Mouse (Mus musculus): ENCODE results near the gene Hmga1. TPM values are rescaled to one million over a fixed set of nuclear protein-coding genes. Genes with fewer than 3 reads are reported as not detected.
A peak's percentile ranks its signal among the peaks of the same experiment; 100 is the strongest.

Gene Hmga1
- total RNA-seq, 2 experiments from 2014 or later, result 33.6 to 35.7 TPM

DNA sequence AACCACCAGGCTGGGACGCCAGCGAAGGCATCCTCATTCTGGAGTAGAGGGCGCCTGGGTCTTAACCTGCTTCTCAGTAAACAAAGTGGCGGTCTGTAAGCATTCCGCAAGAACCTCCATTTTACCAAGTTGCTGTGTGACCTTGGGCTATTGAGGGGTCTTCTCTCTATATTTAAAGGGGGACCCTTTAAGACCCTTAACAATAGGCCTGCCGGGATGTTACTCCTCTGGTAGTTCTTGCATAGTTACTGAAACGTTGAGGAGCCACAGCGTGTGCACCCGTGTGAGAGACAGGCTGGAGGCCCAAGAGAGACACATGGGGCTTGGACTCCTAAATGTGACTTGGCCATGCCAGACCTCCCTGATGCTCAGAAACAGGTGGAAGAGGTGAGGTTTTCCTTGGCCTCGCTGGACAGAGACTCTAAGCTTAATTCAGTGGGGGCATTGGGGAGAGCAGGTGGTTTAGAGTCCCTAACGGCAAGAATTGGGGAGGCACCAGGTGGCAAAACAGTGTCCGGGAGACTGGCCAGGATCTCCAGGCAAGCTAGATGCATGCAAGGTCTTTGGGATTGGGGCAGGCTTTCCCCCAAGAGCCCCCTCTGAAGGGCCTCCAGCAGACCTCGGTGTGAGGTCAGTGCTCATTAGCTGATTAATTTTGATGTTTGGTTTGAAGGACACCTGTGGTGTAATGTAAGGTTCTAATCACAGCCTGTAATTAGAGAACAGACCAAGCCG lies 1.8 kb downstream of the Hmga1 start:
- DNase-seq (ENCODE audit: extremely low spot score in 1 of 2, low spot score in 1 of 2), result no peak

DNA sequence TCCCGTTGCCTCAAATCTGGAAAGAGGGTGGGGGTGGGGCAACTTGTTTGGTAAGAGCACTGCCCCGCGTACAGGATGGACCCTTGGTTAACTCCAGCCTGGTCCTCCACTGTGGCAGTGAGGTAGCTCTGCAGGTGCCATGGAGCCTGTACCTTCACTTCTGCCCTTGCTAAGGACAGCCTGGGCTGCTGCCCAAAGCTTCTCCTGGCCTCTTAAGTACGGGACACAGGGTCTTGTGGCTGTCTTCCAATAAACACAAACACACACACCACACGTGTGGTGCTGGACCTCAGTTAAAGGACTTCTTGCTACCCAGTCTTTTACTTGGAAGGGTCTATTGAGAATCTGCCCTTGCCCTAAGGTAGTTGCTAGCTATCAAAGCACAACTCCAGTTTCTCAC lies 2.5 kb downstream of the Hmga1 start:
- DNase-seq (ENCODE audit: extremely low spot score in 1 of 2, low spot score in 1 of 2), result no peak

DNA sequence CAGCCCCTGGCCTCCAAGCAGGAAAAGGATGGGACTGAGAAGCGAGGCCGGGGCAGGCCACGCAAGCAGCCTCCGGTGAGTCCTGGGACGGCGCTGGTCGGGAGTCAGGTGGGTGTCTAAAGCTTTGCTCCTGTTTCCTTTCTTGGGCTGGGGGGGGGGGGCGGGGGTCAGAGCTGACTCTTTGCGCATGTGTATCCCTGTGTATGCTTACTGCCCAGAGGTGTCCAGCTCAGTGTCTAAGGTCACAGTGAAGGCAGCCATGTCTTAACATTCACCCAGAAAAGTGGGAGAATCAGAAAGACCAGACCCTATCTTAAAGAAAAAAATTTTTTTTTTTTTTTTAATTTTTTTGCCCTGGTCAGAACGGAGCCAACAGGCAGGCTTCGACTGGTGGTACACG lies 3.3 kb downstream of the Hmga1 start:
- no peak for DNase-seq (ENCODE audit: extremely low spot score in 1 of 2, low spot score in 1 of 2)

DNA sequence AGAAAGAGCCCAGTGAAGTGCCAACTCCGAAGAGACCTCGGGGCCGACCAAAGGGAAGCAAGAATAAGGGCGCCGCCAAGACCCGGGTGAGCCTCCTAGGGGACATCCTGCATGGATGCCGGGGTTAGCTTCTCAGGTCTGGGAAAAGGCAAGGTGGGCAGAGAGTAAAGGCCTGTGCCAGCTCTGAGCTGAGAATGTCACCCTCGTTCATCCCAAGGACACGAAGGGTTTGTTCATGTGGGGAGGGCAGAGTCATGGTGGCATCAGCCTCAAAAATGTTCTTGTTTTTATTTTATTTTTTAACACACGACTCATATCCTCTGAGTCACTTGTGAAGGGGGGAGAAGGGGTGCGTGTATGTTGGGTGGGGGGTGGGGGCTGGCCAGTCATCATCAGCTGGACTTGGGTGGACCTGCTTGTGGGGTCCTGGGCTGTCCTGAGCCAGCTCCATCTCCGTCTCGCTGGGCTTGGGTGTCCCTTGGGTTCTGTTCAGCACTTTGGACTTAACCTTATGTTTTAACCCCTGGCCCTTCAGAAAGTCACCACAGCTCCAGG lies 4.7 kb downstream of the Hmga1 start:
- DNase-seq (ENCODE audit: extremely low spot score in 1 of 2, low spot score in 1 of 2), result no peak

DNA sequence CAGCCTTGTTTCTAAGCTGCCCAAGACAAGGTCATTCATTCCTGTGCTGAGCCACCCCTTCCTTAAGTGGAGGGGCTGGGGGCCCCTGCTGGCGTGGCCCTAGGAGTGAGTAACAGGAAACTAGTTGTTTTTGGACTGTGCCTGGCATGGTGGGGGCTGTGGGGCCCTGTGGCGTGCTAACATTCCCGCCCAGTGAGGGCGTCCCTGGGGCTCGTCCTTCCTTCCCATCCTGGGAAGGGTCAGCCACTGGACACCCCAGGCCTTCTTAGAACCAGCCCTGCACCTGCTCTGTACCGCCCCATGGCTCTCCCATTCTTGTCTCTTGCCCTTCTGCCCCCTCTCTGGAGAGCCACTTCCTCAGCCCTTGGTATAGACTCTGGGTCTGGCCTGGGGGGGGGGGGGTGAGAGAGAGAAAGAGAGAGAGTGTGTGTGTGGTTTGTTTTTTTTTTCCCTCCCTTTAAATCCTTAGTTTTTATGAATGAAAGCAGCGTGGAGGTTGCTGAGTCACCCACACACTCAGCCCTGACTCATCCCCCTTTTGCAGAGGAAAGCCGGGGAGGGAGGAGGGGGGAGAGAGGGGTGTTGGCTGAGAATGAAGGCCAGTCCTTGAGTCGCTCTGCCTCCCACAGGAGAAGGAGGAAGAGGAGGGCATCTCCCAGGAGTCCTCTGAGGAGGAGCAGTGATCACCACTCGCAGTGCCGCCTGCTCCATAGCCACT lies 5.7 kb downstream of the Hmga1 start:
- DNase-seq (ENCODE audit: extremely low spot score in 1 of 2, low spot score in 1 of 2), result no peak

DNA sequence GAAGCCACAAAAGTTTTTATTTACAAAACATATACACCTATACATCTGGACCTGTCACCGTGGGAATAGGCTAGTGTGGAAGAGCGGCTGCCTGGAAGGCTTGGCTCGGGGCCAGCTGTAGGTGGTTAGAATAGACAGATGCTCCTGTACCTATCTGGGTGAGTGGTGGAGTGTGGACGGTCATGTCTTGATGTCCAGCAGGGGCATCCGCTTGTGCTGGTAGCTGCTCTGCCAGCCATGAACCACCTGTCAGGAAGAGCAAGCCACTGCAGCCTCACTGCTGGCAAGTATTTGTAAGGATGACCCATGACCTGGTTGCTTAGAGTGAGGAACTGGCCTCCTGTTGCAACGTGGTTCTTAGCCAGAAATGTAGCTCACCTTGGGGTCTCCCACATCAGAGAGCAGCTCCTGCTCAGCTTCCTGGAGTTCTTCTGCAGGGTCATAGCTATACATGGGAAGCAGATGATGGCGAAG lies 7.5 kb downstream of the Hmga1 start:
- DNase-seq (ENCODE audit: extremely low spot score in 1 of 2, low spot score in 1 of 2), result no peak

DNA sequence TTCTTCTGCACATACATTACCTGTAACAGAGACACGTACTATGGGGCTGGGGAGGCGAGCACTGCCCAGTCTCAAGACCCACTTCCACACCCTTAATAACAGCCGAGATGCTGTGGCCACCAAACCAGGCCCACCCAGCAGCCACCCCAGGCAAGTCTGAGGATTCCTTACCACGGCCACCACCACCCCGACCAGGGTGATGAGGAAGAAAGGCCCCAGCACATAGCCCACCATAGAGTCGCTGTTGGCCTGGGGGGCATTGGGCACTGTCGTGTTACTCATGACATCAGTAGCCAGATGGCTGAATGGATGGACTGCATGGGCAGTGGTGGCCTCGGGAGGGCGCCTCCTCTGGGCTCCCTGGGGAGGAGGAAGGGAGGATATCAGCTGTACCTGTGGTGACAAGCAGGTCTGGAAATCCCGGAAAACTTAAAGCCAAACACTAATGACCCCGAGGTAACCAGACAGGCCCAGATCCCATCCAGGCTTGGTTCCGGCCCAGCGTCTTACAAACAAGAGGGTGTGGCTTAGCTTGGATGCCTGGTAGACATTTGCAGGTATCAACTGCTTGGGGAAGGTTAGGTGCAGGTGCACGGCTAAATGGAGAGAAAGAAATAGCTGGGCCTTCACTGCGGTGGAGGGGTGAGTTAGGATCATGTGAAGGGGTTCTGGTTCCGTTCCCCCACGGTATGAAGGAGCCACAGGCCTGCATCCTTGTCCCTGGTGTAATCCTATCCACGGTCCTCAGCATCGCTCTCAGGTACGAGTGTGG lies 8.3 kb downstream of the Hmga1 start:
- no peak for DNase-seq (ENCODE audit: extremely low spot score in 1 of 2, low spot score in 1 of 2)

DNA sequence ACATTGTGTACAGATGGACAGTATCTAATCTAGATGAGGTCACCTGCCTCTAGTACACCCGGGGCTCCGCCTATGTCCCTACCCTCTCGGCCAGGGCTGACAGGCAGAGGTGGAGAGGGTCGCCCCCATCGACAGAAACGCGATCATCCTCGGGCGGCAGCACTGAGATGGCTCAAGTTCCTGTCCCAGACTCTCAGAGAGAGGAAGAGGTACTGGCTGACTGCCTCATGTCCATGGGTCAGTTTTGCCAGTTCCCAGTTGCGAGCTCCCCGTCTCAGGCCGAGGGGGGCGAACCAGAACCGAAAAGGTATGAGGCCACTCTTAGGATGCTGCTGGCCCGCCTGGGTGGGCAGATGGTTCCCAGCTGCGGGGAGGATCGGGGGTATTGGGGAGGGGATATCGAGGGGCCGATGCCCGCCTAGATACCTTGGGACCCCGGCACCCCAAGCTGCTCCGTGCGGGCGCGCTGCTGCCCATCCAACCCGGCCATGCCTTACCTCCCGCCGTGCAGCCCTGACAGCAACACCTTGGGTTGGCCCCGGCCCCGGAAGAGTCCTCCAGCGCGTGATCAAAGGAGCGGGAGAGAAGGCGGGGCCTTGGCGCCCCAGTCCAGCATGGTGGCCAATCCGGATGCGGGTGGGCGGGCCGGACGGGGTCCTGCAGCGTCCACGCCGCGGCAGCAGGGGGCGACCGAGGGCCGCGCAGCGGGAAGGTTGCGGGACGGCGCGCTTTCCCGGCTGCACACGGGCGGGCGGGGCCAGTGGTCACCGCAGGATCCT lies 9.1 kb downstream of the Hmga1 start, which contains the start of gene AI413582:
Gene AI413582 (minus strand): TSS at position 594 of the 779 bp plus-strand sequence.
- DNase-seq (ENCODE audit: extremely low spot score in 1 of 2, low spot score in 1 of 2), result peak; percentile 96 to 99

DNA sequence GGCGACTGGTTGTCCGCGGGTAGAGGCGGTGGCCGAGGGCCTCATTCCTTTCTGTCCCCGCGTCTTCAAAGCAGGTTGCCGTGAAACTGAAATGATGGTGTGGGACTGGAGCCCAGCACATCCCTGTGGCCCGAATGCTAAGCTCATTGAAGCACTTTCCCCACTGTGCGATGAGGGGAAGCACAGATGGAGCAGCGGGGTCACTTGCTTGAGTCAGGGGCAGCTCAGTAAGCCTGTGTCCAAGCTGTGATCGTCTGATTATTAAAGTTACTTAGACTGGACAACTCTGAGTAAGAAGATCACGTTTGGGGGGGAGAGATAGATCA lies 9.6 kb downstream of the Hmga1 start:
- no peak for DNase-seq (ENCODE audit: extremely low spot score in 1 of 2, low spot score in 1 of 2)

DNA sequence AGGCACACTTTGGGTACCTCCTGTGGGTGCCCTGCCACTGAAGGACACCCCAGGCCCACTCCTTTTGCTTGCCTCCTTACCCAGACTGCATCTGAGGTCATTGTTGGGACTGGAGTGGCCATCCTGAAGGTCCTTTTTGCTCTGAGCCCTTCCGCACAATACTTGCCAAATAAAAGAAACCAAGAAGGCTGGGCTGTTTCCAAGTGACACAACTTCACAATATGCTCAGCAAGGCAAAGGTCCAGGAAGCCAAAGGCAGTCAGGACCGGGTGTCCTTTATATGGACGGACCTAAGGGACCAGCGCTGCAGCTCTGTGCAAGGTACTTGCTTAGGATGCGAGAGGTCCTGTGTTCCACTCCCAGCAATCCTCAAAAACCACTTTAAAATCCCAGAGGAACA lies 11.9 kb downstream of the Hmga1 start:
- no peak for DNase-seq (ENCODE audit: extremely low spot score in 1 of 2, low spot score in 1 of 2)

DNA sequence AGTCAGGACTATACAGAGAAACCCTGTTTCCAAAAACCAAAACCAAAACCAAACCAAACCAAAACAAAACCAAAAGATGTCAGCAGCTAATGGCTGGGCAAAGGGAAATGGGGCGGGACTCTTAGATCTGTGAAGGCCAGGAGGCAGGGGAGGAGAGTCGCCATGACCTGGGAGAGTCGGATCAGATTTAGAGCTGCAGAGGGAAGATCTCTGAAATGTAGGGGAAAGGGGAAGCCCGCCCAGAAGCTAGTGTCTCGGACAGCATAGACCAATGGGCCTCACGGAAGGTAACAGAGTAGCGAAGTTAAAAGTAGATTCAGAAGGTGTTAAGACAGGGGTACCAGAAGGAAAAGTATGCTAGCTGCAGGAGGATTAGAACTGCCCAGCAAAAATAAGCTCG lies 15.0 kb downstream of the Hmga1 start:
- no peak for DNase-seq (ENCODE audit: extremely low spot score in 1 of 2, low spot score in 1 of 2)

DNA sequence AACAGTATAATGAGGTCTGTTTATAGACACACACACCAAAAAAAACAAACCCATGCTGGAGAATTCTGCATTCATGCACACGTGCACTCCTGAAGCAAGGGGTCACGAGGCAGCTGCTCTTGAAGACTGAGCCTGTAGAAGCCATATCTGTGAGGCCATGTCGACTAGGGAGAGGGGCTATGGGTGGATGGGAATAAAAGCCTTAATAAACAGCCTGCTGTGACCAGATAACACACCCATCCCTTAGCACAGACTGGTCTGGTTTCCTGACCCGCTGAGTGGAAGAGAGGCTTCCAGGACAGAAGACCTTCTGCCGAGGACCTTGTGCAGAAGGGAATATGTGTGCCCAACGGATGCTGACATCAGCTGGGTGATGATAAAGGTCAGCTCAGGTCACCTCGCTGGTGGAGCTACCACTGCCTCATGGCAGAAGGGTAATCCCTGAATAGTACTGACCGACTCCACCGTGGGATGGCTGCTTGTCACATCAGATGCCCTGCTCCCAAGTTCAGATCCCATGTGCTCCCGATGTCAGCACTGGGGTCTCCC lies 17.5 kb downstream of the Hmga1 start:
- no peak for DNase-seq (ENCODE audit: extremely low spot score in 1 of 2, low spot score in 1 of 2)

DNA sequence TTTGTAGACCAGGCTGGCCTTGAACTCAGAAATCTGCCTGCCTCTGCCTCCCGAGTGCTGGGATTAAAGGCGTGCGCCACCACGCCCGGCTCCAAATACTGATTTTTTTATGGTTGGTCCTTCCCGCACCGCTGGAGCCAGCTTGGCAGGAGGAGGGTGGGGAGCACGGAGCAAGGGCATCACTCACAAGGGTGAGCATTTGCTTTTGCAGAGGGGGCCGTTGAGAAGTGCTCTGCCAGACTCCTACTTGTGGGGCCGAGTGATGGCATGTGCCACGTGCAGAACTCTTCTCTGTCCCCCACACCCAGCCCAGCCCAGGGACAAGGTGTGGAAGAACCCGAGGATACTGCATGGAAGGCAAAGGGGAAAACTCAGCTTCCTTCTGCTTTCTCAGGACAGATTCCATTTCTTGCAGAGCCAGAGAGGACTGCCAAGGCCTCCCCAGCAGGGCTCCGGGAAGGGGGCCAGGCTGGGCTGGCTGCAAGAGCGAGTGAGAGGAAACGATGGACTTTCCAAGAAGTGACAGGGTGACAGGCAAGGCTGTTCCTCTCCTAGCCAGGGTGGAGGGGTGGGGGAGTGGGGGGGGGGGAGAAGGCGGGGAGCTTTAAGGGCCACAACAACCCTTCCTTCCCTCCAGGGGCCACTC lies 18.3 kb downstream of the Hmga1 start:
- DNase-seq (ENCODE audit: extremely low spot score in 1 of 2, low spot score in 1 of 2), result peak in 1 of 2 experiments; percentile 48

DNA sequence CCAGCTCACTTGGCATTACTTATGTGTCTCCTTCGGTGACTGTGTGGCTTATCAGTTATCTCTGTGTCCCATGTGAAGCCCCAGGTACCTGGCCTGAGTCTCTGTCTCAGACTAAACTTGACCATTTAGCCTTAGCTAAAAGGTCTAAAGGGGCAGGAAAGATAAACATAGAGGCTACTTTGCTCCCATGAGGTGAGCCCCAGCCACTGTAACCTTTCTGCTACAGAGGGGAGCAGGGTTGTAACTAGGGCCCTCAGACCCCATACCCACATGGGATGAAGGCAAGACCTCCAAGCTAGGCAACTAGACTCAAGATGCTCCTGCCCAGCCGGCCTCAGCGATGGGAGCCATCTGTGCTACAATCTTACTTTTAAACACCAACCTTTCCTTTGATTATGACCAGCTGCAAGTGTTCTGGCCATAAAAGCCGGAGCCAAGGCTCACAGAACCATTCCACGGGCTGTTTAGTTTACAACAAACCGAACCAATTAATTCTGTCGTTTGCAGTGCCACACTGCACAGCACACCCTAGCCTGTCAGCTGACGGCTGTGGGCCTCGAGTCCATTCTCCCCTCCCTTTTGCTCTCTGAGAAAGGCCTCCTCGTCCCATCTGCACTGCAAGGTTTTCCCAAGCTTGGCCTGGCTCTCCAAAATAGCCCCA lies 18.9 kb downstream of the Hmga1 start:
- no peak for DNase-seq (ENCODE audit: extremely low spot score in 1 of 2, low spot score in 1 of 2)

DNA sequence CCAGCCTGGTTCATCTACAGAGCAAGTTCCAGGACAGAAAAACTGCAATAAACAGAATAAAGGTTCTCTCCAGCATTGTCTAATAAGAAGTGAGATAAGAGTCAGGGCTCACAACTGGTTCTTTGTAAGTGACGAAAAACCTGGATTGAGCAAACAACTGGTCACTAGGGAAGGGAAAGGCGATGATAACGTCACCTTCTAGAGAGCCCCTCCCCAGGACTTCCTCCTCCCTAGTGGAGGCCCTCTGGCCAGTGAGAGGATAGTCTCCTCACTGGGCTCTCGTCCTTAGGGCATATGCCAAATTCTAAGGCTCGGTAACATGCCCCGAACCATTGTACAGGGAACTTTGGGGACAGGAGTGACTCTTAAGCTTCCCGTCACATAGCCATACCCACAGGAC lies 19.8 kb downstream of the Hmga1 start:
- no peak for DNase-seq (ENCODE audit: extremely low spot score in 1 of 2, low spot score in 1 of 2)

DNA sequence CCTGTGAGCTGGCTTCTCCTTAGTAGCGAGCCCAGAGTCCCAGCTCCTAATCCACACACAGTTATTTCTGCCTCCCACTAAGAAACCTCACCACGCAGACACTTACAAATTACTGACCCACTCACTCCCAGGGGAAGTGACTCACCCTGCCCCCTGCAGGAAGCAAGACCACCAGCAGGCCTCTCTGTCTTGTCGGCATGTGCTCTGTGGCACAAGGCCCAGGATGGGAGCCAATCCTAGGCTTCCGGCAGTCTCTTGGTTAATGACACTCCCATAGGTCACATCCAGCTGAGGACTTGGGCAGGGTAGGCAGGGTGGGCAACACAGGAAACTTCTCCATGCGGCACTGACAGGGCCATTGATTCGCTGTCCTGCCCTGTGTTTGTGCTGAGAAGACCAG lies 21.2 kb downstream of the Hmga1 start:
- DNase-seq (ENCODE audit: extremely low spot score in 1 of 2, low spot score in 1 of 2), result no peak

DNA sequence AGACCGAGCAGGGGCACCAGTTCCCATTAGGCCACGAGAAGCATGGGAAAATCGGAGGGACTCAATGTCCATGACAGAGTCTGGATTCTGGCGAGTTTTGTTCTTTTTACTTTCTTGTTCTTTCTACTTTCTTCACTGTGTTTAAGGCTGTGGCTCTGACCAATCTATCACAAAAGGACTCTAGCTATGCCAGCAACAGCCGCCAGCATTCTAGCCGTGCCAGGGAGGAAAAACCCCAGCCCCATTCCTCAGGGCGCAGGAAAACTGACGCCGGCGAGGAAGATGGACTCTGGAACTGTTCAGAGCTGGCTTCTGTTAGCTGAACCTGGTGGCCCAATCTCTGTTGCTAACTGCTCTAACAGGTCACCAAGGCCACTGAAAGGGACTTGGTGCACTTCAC lies 22.2 kb downstream of the Hmga1 start:
- DNase-seq (ENCODE audit: extremely low spot score in 1 of 2, low spot score in 1 of 2), result no peak

DNA sequence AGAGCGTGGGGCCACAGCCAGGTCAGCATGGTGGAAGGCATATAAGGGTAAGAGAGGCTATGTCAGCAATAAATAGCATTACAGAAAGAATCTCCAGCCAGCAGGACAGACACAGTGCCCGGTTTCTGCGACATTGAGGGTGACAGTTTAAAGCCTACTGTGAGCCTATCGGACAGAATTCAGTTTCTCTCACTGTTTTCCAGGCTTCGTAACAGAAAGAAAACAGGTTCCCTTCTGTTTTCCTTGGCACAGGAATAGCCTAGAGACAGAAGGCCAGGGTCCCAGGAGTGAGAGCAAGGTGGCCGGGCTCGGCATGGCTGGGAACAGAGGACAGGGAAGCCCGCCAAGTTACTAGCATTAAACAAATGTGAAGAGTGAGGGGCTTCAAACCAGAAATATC lies 23.5 kb downstream of the Hmga1 start:
- DNase-seq (ENCODE audit: extremely low spot score in 1 of 2, low spot score in 1 of 2), result no peak

All from layer of hippocampus, postnatal 25 days (tissue).